Mouse (Mus musculus) heart, embryonic 10.5 days (tissue): ENCODE results near the gene Cdc42. TPM values are rescaled to one million over a fixed set of nuclear protein-coding genes. Genes with fewer than 3 reads are reported as not detected.
A peak's percentile ranks its signal among the peaks of the same experiment; 100 is the strongest.

ENCODE experiments used
- DNase-seq: peaks from one replicate; pipeline ENCODE4 v3.0.0-alpha.2; 2017; ENCODE audit warnings: low spot score
- H3K27ac ChIP-seq: fragments of 300-500 bp; sonication (generic); 2 replicates; pipeline ENCODE4 v1.5.1; 2016; ENCODE audit warnings: mild to moderate bottlenecking
- H3K27me3 ChIP-seq: fragments of 300-500 bp; sonication (generic); 2 replicates; pipeline ENCODE4 v1.6.1; 2016; ENCODE audit warnings: mild to moderate bottlenecking; ENCODE audit not compliant: poor library complexity, insufficient read depth, severe bottlenecking
- H3K36me3 ChIP-seq: fragments of 300-500 bp; sonication (generic); 2 replicates; pipeline ENCODE4 v1.6.1; 2016; ENCODE audit warnings: mild to moderate bottlenecking, moderate library complexity
- H3K4me1 ChIP-seq: fragments of 300-500 bp; sonication (generic); 2 replicates; pipeline ENCODE4 v1.6.1; 2016; ENCODE audit warnings: mild to moderate bottlenecking
- H3K4me3 ChIP-seq: fragments of 300-500 bp; sonication (generic); 2 replicates; pipeline ENCODE4 v1.5.1; 2016; ENCODE audit warnings: mild to moderate bottlenecking, moderate library complexity
- H3K9me3 ChIP-seq: fragments of 300-500 bp; sonication (generic); 2 replicates; pipeline ENCODE4 v1.6.1; 2016; ENCODE audit warnings: mild to moderate bottlenecking, moderate library complexity
- WGBS: fragments of 180-500 bp; shearing (Covaris S2); methylation state at CpG from one replicate; pipeline ENCODE4 v1.1.7; 2016; 5-methylcytosine and 5-hydroxymethylcytosine counted together
- polyA plus RNA-seq: library from polyadenylated mRNA; unstranded; fragments of >200 nt; fragmentation: Nextera tagmentation; extraction: Ambion mirVana; gene quantifications from 2 replicates; pipeline ENCODE4 v1.2.1, GENCODE M21; 2016

The Cdc42 gene
- polyA plus RNA-seq: 550 and 560 TPM in 2 replicates

DNA sequence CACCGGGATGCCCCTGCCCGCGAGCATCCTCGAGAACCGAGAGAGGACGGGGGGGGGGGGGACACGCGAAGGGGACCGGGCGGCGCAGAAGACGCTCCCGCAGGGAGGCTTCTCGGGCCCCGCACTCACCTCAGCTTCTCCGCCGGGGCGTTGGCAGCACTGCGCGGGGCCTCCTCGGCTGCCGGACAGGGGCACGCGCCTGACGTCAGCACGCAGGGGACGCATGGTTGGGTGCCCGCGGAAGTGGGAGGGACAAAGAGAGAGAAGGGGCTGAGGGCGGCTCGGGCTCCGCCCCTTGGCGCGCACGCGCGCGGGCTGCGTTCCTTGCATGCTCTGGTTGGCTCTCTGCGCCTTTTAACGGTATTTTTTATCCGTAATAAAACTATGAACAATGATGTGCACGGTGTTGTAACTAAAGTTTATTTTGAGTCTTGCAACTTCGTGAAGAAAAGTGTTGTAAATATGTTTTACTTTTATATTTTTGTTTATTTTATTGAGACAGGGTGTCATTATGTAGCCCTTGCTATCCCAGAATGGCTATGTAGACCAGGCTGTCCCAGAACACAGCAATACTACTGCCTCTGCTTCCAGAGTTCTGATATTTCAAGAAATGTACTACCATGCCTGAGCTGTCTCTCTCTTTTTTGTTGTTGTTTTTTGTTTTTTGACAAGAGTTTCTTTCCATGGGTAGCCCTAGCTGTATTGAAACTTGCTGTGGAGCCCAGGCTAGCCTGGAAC, at the start of gene Cdc42:
Gene Cdc42 (minus strand): TSS at position 204 of the 738 bp plus-strand sequence.
- WGBS: under 1% methylated on average over 35 of the region's 44 CpGs
- peaks cover 36% of the 10 kb centered on the region for H3K4me1 ChIP-seq

DNA sequence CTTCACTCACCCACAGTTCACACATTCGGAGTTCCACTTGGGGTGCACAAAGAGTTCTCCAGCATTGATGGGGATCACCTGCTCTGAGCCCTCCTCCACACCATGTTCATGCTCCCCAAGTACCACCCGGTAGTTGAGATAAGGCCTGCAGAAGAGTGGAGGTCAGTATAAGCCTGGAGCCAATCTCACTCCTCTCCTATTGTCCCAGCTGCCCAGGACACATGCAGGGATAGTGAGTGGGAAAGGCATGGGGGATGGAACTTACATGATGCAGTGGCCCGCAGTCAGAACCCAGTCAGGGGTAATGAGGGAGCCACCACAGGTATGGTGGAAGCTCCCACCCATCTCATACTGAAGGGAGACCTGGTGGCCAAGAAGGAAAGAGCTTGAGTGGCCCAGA, 48.1 kb upstream of the Cdc42 start:
- Histone ChIP-seq H3K4me1 (no peaks in the 10 kb centered on the region), H3K36me3 (no peaks in the 10 kb centered on the region), H3K9me3 (no peaks in the 10 kb centered on the region), H3K27me3 (0 out of 2 replicates have a peak, but pooled peaks cover 4% of the 10 kb centered on the region), H3K4me3 (no peak overlapping the region), H3K27ac (no peak overlapping the region)
- no peak for DNase-seq
- 79% methylated on average over 3 of the region's 3 CpGs for WGBS

More for the DNA sequence above, at the start of gene Cdc42:
- H3K9me3 ChIP-seq: no peaks in the 10 kb centered on the region
- no peaks in the 10 kb centered on the region for H3K27me3 ChIP-seq
- DNase-seq: peak; percentile 98
- peak within 1 kb of the TSS; percentile 96 for H3K4me3 ChIP-seq
- peak within 1 kb of the TSS; percentile 100 for H3K27ac ChIP-seq
- no peaks in the 10 kb centered on the region for H3K36me3 ChIP-seq

DNA sequence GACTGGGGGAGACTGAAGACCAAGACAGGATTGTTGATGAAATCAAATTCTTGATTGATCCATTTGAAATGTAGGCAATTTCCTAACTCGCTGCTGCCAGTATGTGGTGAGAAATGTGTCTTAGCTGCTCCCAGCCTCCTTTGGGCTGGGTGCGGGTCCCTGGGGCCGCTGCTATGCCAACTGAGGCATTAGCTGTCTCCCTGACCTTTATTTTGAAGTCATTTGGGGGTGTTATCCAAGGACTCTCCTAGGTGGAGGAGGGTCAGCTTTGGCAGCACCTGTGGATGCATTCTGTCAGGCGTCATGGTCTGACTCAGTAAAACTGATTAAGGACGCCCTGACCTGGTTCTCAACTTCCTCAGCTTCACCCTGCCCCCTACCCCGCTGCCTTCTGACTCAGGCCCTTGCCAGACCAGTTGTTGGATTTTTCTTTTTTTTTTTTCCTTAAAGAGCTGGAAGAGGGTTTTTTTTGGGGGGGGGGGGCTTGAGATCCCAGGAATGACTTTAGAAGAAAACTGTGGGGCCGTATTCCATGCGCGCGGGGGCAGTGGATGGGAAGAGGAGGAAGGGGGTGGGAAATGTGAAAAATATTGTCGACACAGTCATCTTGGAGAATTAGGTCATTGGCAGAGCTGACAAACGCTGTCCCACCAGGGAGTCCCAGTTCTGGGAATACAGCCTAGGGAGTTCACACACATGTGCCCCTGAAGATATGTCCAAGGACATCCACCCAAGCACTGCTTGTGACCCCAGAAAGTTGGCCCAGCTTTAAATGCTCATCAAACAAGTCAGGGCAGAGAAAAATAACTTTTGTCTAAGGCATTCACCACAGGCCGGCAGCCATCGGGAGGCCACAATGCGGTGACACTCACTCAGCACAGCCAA, 39.4 kb upstream of the Cdc42 start:
- 72% methylated on average over 15 of the region's 15 CpGs for WGBS
- no peak overlapping the region for H3K4me3 ChIP-seq
- H3K27me3 ChIP-seq: no peaks in the 10 kb centered on the region
- H3K36me3 ChIP-seq: no peaks in the 10 kb centered on the region
- no peaks in the 10 kb centered on the region for H3K4me1 ChIP-seq
- H3K27ac ChIP-seq: no peak overlapping the region
- no peaks in the 10 kb centered on the region for H3K9me3 ChIP-seq
- no peak for DNase-seq

DNA sequence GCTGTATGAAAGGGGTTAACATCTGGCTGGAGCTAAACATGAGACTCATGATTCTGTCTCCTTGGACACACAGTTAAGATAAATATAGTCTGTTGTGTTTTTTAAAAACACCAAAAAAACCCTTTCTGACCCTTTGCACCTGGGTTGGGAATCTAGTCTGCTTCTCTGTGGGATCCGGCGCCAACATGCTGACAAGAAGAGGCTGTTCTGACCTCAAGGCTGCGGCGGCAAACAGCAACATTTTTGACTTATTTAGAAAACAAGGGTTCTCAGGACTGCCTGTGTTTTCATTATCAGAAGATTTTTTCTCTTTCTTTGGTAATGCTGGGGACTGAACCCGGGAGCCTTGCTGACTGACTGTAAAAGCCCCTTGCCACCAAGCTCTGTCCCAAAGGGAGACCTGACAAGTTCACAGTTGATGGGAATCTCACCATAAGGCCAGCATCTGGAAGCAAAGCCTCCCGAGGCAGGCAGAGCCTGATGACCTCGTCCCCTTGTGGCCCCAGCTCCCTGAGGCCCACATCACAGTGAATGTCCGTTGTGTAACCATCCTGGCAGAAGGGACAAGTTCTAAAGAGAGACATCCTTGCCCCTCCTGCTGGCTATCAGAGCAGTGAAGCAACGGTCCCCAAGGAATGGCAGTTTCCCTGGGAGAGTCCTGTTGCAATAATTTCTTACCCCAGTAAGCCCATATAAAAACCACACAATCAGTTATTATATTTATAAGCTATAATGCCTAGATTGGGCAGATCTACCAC, 36.0 kb upstream of the Cdc42 start:
- no peak overlapping the region for H3K27ac ChIP-seq

DNA sequence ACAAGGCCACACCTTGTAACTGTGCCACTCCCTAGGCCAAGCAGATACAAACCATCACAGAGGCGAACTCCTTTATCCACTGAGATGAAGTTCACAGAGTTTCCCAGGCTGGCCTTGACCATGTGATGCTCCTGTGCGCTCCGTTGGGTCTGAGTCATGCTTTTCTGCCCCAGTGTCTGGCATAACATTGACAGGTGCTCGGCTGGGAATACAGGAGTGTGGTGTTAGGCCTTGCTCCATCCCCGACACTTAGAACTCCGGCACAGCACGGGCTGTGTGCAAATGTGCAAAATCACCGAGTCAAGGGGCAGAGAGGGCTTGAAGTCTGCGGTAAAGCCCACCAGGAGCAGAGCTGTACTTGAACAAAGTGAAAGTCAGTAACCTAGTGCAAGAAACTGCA, 35.4 kb upstream of the Cdc42 start:
- DNase-seq: no peak
- no peaks in the 10 kb centered on the region; the same call in 1 of the 2 replicates for H3K36me3 ChIP-seq
- WGBS: 85% methylated on average over 9 of the region's 9 CpGs
- H3K9me3 ChIP-seq: no peaks in the 10 kb centered on the region
- no peaks in the 10 kb centered on the region for H3K27me3 ChIP-seq
- no peak overlapping the region for H3K4me3 ChIP-seq
- H3K27ac ChIP-seq: no peak overlapping the region
- peaks cover 5% of the 10 kb centered on the region for H3K4me1 ChIP-seq

More for the DNA sequence above, 36.0 kb upstream of the Cdc42 start:
- DNase-seq: no peak
- Histone ChIP-seq H3K27me3 (no peaks in the 10 kb centered on the region), H3K4me1 (peaks cover 5% of the 10 kb centered on the region), H3K36me3 (no peaks in the 10 kb centered on the region; the same call in 1 of the 2 replicates), H3K4me3 (no peak overlapping the region), H3K9me3 (no peaks in the 10 kb centered on the region)
- WGBS: 66% methylated on average over 9 of the region's 9 CpGs

DNA sequence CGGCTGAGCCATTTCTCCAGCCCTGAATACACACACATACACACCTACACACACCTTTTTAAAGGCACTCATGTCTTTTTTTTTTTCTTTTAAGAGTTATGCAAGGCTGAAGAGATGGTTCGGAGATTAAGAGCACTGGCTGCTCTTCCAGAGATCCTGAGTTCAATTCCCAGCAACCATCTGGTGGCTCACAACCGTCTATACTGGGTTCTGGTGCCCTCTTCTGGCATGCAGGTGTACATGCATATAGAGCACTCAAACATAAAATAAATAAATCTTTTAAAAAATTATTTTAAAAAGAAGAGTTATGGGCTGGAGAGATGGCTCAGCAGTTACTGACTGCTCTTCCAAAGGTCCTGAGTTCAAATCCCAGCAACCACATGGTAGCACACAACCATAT, 33.8 kb upstream of the Cdc42 start:
- H3K4me3 ChIP-seq: no peak overlapping the region
- peaks cover 5% of the 10 kb centered on the region for H3K4me1 ChIP-seq
- WGBS: 85% methylated on average over 3 of the region's 3 CpGs
- no peaks in the 10 kb centered on the region for H3K9me3 ChIP-seq
- DNase-seq: no peak
- no peak overlapping the region for H3K27ac ChIP-seq
- no peaks in the 10 kb centered on the region for H3K27me3 ChIP-seq
- no peaks in the 10 kb centered on the region; the same call in 1 of the 2 replicates for H3K36me3 ChIP-seq

DNA sequence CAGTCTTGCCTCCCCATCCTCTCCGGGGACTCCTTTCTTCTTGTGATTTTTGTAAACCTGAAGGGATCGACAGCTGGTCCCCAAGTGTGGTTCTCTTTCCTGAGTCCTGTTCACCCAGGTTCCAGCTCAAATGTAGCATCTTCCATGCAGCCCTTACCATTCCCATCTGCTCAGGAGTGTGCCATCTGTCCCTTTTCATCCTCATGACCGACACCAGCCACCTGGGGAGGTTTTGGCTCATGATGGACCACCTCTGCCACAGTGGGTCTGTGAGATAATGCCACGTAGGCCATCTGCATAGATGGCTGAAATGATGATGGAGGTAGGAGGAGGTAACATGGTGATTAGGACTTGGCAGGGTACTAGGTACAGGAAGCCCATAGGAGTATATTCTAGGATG, 32.7 kb upstream of the Cdc42 start:
- Histone ChIP-seq H3K27ac (no peak overlapping the region), H3K4me1 (peaks cover 5% of the 10 kb centered on the region), H3K4me3 (no peak overlapping the region), H3K27me3 (no peaks in the 10 kb centered on the region), H3K9me3 (no peaks in the 10 kb centered on the region), H3K36me3 (no peaks in the 10 kb centered on the region; the same call in 1 of the 2 replicates)
- 90% methylated on average over 4 of the region's 4 CpGs for WGBS
- DNase-seq: no peak

DNA sequence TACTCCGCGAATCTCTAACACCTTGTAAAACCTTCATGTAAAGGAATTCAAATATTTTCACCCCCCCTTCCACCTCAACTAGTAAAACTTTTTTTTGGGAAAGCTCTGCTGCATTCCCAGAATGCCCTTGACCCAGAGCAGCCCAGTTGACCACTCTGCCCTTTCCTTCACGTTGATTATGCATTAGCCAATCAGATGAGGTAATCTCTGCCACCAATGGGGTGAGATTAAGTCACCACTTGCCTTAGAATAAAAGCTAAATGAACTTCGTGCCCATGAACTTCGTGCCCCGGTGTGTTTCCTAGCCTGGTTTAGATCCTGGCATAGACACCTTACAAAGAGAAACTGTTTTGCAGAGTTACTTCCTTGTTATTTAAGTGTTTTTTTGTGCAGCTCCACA, 31.5 kb upstream of the Cdc42 start:
- H3K27me3 ChIP-seq: no peaks in the 10 kb centered on the region
- H3K4me1 ChIP-seq: peaks cover 5% of the 10 kb centered on the region
- peak overlapping the region; percentile 80 for H3K4me3 ChIP-seq
- no peak for DNase-seq
- WGBS: 45% methylated on average over 6 of the region's 6 CpGs
- peak overlapping the region; percentile 96 for H3K27ac ChIP-seq
- H3K36me3 ChIP-seq: no peaks in the 10 kb centered on the region; the same call in 1 of the 2 replicates
- no peaks in the 10 kb centered on the region for H3K9me3 ChIP-seq

DNA sequence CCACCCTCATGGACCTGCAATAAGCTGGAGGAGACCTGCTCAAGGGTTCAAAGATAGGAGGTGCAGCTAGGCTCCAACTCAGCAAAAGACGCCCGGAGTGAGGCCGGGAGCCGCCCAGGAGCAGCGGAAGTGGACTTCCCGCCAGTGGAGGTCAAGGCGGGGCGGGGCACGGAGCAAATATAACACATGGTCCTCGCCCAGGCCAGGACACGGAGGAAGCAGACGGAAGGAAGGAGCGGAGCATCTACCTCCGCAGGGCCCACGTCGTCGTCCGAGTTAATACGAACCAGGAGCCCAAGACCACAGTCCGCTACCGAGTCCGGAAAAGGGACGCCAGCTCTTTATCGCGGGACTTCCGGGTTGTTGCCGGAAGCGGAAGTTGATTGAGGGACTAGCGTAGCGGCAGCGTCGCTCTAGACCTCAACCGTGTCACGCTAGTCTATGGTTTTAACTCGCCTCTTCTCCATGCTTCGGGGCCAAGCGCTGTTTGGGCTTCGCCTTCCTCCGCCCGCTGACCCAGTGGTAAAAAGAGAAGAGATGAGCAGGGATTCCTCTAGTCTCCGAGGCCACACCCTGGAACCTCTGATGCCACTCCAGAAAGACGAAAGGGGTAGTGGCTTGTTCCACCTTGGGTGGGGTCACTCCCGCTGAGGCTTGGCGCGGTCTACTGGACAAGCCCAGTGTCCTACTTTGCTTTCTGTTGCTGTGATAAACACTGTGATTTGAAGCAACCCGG, 30.7 kb upstream of the Cdc42 start:
- H3K9me3 ChIP-seq: no peaks in the 10 kb centered on the region
- peaks cover 5% of the 10 kb centered on the region for H3K4me1 ChIP-seq
- peak overlapping the region; percentile 96 for H3K27ac ChIP-seq
- H3K4me3 ChIP-seq: peak overlapping the region; percentile 80
- no peaks in the 10 kb centered on the region; the same call in 1 of the 2 replicates for H3K36me3 ChIP-seq
- no peaks in the 10 kb centered on the region for H3K27me3 ChIP-seq
- 2% methylated on average over 46 of the region's 46 CpGs for WGBS
- peak; percentile 96 for DNase-seq

DNA sequence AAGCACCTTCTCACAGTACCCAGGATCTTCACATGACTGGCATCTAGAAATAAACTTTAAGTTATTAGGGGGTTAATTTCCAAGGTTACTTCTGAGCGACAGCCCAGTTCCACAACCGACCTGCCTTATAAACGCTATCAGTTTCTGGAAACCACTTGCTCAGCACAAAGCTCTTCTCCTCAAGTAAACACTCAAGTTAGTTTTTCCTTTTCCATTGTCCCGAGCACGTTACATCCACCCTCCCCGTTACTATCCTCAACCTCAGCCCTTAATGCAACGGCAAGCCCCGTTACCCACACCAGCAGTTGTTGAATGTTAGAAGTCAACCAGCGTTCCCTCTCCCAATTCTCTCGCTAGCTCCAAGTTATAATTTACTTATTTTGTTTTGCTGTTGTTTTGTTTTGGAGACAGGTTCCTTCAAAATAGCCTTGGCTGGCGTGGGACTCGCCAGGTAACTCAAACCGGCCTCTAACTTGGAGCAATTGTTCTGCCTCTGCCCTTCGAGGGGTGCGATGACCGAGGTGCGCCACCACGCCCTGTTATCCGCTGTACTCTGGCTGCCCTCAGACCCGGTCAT, 30.1 kb upstream of the Cdc42 start:
- no peak for DNase-seq
- WGBS: 1% methylated on average over 20 of the region's 20 CpGs
- Histone ChIP-seq H3K4me3 (peak overlapping the region; percentile 80), H3K36me3 (no peaks in the 10 kb centered on the region; the same call in 1 of the 2 replicates), H3K9me3 (no peaks in the 10 kb centered on the region), H3K27ac (peak overlapping the region; percentile 96), H3K4me1 (peaks cover 5% of the 10 kb centered on the region), H3K27me3 (no peaks in the 10 kb centered on the region)

DNA sequence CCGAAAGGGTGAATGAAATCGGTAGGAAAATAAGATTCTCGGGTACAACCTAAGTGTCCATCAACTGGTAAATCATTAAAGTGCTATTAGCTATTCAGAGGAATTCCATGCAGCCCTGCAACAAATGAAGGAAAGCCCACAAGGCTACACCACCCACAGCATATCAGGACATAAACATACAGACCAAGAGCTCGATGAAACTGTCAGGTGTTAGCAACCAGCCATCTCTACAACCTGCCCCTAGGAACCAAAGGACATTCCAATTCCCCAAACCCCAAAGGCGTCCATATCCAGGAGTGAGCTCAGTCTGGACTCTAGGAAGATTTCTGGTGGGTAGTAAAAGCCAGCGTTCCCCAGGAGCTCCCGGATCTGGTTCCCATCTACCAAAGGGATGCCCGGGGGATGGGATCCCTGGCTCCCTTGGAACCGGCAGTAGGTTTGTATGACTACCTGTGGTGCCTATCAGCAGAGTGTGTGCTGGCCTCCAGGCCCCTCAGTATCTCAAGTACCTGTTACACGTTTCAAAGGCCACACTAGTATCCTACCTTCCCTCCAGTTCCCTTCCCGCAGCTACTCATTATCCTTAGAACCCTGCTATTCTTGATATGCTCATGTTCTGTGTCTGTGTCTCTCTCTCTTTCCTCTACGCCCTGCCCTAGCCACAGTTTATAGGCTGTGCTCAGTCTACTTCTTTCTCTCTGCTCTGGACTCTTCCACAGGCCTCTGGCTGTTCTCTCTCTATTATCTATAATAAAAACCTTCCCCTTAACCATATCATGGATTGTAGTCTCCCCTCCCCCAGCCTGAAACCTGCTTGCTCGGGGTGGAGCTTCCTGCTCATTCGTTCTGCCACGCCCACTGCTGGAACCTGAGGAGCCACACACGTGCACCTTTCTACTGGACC, 23.4 kb upstream of the Cdc42 start:
- H3K4me3 ChIP-seq: peak overlapping the region; percentile 35
- no peaks in the 10 kb centered on the region for H3K27me3 ChIP-seq
- DNase-seq: no peak
- H3K36me3 ChIP-seq: no peaks in the 10 kb centered on the region
- no peaks in the 10 kb centered on the region for H3K9me3 ChIP-seq
- H3K27ac ChIP-seq: peak overlapping the region; percentile 60; the same call in 1 of the 2 replicates
- peaks cover 8% of the 10 kb centered on the region for H3K4me1 ChIP-seq
- 30% methylated on average over 15 of the region's 16 CpGs for WGBS
